Mouse (Mus musculus) left cerebral cortex, adult 6 months (tissue): ENCODE results near the gene Dnttip1. TPM values are rescaled to one million over a fixed set of nuclear protein-coding genes. Genes with fewer than 3 reads are reported as not detected.

ENCODE experiments used
- long read RNA-seq, 2 experiments: library from polyadenylated mRNA; unstranded; transcript quantifications; one replicate each; pipeline ENCODE4 v2.0.0; 2019 to 2020
- polyA plus RNA-seq: library from polyadenylated mRNA; unstranded; fragments of <200 nt; fragmentation: Nextera tagmentation; gene quantifications from 2 replicates; pipeline ENCODE4 v1.2.3, GENCODE M21; 2021

Gene Dnttip1
- 5.0 and 21.1 TPM in 2 replicates for polyA plus RNA-seq
- long read RNA-seq, experiment 1, partial matches to known transcripts = 3 of 8 reads
- long read RNA-seq, experiment 1, other reads (novel, unspliced or antisense) = 3 of 8 reads
- long read RNA-seq, experiment 2, partial matches to known transcripts = 3 of 7 reads
- long read RNA-seq, experiment 2, other reads (novel, unspliced or antisense) = 2 of 7 reads

DNA sequence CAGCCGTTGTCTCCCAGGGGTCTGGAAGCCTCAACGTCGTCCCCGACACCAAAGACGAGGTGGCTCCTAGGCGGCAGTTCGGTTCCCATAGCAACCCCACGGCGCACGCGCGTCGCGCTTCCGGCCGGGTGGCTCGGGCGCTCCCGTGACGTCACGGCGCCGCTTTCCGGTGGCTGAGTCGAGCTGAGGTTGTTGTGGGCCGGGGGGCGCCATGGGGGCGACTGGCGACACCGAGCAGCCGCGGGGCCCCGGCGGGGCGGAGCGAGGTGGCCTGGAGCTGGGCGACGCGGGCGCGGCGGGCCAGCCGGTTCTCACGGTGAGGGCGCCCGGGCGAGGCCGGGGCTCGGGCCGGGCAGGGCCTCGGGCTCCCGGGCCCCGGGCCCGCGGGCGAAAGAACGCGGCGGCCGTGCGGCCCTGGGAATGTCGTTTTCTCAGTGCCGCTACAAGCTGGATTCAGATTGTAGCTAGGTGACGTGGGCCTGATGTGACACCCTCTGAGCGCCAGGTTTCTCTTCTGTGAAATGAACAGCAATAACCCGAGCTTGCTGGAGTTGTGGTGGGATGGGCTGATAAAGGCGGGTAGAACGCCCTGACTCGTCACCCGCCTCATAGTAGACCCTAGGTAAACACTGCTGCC, at the start of gene Dnttip1, which contains the start of gene Wfdc3:
Dnttip1 (plus strand) TSS at position 141 of the 637 bp plus-strand sequence.
Wfdc3 (minus strand) TSS at position 89 of the 637 bp plus-strand sequence.

DNA sequence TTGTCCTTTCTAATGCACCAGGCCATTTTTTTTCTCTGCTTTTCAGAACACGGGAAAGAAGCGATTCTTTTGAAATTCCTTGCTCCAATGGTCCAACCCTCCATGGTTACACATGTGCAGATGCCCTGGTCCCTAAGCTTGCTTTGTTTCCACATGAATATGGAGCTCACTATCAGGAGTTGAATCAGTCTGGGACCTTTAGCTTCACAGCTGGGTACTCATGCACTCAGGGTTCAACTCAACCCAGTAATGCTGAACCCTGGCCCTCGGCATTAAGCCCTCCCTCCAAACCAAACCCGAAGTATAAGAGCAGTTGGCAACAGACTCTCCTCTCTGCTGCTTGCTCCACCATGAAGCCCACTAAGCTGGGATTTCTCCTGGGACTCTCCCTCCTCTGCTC, 47.6 kb upstream of the Dnttip1 start, which contains the start of gene Spint4:
Spint4 (plus strand) TSS at position 301 of the 400 bp plus-strand sequence.

DNA sequence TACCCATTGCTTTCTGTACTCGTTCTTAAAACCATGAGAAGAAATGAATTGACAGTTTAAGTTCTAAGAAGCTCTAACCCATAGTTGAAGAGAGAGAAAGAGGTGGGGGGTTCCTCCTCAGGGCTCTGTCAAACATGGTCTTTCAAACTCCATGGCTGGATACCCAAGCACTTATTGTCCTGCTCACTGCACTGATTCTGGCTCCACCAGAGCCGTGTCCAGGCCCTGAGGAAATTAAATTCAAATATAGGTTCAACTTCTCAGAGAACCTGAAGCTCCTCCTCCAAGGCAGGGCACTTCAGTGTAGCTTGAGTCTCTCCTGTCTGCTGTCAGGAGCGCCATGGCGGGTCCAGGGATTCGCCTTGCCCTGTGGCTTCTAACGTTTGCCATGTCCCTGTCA, 30.8 kb upstream of the Dnttip1 start, which contains the start of gene Spint5:
Spint5 (plus strand) TSS at position 301 of the 400 bp plus-strand sequence.

DNA sequence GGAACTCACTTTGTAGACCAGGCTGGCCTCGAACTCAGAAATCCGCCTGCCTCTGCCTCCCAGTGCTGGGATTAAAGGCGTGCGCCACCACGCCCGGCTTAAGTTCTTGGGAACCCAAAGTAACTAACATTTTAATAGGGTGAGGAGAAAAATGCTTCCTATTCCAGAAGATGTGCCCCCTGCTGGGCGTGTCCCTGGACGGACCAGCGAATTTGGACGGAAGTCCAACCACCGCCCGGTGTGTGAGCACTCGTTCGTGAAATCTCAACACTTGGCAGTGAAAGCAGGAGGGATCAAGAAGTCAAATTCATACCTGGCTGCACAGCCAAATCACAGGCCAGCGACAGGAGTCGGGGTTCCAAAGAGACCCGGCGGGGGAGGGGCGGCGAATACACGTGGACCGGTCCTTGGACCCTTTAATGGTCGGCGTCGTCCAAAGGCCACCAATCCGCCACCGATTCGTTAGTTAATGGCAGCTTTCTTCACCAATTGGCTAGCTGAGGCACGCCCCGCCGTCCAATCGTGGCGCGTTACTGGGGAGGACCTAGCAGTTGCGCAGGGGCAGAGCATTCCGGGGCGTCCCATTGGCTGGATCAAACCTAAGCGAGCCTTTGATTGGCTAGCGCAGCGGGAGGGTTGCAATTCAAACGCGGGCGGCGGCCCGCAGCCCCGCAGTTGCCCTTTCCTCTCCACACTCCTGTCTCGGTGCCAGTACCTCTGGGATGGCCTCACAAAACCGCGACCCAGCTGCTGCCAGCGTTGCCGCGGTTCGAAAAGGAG, 23.7 kb downstream of the Dnttip1 start, which contains the start of gene Ube2c:
Ube2c (plus strand) TSS at position 641 of the 780 bp plus-strand sequence.

DNA sequence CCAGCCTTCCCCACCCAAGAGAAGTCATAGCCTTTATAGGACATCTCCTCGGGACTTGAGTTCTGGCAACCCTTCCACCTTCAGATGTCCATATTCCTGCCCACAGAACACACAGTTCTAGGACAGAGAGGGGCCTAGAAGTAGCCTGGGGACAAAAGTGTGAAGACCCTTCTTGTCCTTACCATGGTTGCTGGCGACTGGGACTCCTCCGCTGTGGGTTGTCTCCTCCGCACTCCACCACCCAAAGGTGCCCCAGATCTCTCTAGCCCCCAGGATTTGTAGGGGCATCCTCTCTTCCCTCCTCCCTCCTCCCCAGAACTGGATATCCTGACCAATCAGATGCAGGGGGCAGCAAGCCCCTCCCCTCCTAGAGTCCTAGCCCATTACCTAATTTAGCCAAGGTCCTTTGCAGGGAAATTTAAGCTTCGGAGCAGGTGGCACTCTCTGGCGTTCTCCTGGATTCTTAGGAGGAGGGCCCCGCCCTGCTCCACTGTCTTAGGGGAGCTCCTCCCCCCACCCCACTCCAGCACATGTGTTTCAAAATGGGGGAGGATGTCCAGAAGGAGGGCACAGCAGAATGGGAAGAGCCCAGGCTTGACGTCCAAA, 33.8 kb downstream of the Dnttip1 start, which contains the start of gene Tnnc2:
Tnnc2 (minus strand) TSS at position 487 of the 606 bp plus-strand sequence.

DNA sequence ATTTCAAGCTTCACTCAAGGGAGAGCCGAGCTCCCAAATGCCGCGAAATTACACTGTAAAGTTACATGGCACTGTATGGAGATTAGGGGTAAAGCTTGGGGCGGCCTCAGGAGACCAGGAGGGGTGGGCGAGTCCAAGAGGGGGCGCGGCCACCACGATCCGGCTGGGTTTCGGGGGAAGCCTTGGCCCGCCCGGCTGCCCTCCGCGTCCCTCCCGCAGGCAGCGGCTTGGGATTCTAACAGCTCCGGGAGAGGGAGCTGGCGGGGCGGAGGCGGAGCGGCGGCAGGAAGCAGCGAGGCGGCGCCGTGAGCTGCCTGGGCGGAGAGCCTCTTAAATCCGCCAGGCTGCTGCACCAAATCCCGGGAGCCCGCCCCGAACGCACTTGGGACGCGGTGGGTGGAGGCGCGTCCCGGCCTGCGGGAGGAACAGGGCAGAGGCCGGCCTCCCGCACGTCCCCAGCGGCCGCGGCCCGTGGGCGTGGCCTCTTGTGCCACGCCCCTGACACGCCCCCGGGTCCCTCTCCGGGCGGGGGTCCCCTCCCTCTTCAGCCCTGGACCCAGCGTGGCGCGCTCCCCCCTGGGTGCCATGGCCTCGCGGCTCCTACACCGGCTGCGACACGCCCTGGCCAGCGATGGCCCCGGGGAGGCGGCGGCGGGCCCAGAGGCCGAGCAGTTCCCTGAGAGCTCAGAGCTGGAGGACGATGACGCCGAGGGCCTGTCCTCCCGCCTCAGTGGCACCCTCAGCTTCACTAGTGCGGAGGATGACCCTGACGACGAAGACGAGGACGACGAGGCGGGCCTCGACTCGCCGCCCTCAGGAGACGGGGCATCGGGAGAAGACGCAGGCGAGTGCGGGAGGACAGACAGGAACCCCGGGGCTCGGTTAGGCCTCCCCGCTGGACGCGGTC, 40.0 kb downstream of the Dnttip1 start, which contains the start of gene Snx21:
Snx21 (plus strand) TSS at position 343 of the 907 bp plus-strand sequence.

DNA sequence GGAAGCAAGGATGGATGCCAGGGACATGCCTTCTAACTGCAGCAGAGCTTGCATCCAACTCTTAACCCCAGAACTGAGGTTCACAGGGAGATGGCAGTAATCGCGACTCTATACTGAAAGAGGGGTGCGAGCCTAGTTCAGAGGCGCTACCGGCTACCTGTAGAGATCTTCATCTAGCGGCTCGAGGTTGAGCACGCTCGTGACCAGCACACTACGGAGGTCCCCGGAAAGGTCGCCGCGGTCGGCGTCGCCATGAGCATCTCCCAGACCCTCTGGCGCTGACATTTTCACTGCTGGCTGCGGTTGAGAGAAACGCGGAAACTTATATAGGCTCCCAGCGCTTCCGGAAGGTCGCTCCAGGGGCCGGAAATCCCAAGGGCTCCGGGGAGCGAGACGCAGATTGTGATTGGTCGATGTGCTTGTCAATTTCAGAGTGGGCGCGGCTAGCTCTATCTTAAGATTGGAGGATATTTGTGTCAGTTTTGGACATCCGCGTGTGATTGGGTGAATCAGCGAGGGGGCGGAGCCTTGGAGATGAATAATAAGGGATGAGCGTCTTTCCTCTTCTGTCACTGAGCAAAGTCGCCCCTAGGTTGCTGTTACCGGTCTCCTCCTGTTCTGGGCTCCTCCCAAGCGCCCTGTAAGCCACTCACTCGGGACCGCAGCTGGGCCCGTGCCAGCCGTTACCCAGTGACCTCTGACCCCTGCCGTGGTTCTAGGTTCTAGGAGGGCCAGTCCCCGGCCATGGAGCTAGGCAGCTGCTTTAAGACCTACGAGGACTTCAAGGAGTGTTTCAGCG, 58.9 kb downstream of the Dnttip1 start, which contains the start of the genes Acot8 and Zswim3:
Acot8 (minus strand) TSS at position 350 of the 799 bp plus-strand sequence.
Zswim3 (plus strand) TSS at position 566 of the 799 bp plus-strand sequence.

Other genes with a start within 250 kb of the Dnttip1 start
- gene Pigt, start 248.5 kb upstream of the Dnttip1 start, polyA plus RNA-seq = 43.3 and 44.2 TPM in 2 replicates
- 0.25 and 0.31 TPM in 2 replicates for gene Wfdc2, start 183.6 kb upstream of the Dnttip1 start, polyA plus RNA-seq
- gene Spint3, start 172.5 kb upstream of the Dnttip1 start, polyA plus RNA-seq = not detected in 2 replicates
- not detected in 2 replicates for gene Wfdc6a, start 160.5 kb upstream of the Dnttip1 start, polyA plus RNA-seq
- not detected in 2 replicates for gene Eppin, start 152.4 kb upstream of the Dnttip1 start, polyA plus RNA-seq
- gene Wfdc6b, start 132.5 kb upstream of the Dnttip1 start, polyA plus RNA-seq = not detected in 2 replicates
- not detected in 2 replicates for gene Wfdc8, start 132.4 kb upstream of the Dnttip1 start, polyA plus RNA-seq
- gene Wfdc16, start 107.2 kb upstream of the Dnttip1 start, polyA plus RNA-seq = not detected in 2 replicates
- not detected in 2 replicates for gene Wfdc10, start 89.9 kb upstream of the Dnttip1 start, polyA plus RNA-seq
- gene Wfdc9, start 89.4 kb upstream of the Dnttip1 start, polyA plus RNA-seq = not detected in 2 replicates
- gene Wfdc11, start 71.9 kb upstream of the Dnttip1 start, polyA plus RNA-seq = not detected in 2 replicates
- gene Wfdc13, start 60.9 kb upstream of the Dnttip1 start, polyA plus RNA-seq = not detected in 2 replicates
- not detected in 2 replicates for gene Spint4, start 47.5 kb upstream of the Dnttip1 start, polyA plus RNA-seq
- gene Spint5, start 30.7 kb upstream of the Dnttip1 start, polyA plus RNA-seq = not detected in 2 replicates
- gene Wfdc3, start 52 bp upstream of the Dnttip1 start, polyA plus RNA-seq = 3.0 and 3.1 TPM in 2 replicates
- gene Ube2c, start 23.9 kb downstream of the Dnttip1 start, polyA plus RNA-seq = 1.3 and 1.4 TPM in 2 replicates
- gene Tnnc2, start 34.0 kb downstream of the Dnttip1 start, polyA plus RNA-seq = 0.64 and 0.74 TPM in 2 replicates
- gene Snx21, start 39.8 kb downstream of the Dnttip1 start, polyA plus RNA-seq = 50.8 and 62.0 TPM in 2 replicates
- gene Acot8, start 58.9 kb downstream of the Dnttip1 start, polyA plus RNA-seq = 21.4 TPM in 2 replicates
- gene Zswim3, start 59.1 kb downstream of the Dnttip1 start, polyA plus RNA-seq = 7.8 and 8.8 TPM in 2 replicates
- 23.2 and 23.4 TPM in 2 replicates for gene Zswim1, start 76.7 kb downstream of the Dnttip1 start, polyA plus RNA-seq
- not detected in 2 replicates for gene Spata25, start 82.6 kb downstream of the Dnttip1 start, polyA plus RNA-seq
- gene Ctsa, start 86.9 kb downstream of the Dnttip1 start, polyA plus RNA-seq = 105 and 121 TPM in 2 replicates
- 3.4 and 4.6 TPM in 2 replicates for gene Neurl2, start 87.5 kb downstream of the Dnttip1 start, polyA plus RNA-seq
- 75.3 and 129 TPM in 2 replicates for gene Pltp, start 111.7 kb downstream of the Dnttip1 start, polyA plus RNA-seq
- gene Pcif1, start 133.3 kb downstream of the Dnttip1 start, polyA plus RNA-seq = 80.5 and 84.8 TPM in 2 replicates
- gene Zfp335, start 165.8 kb downstream of the Dnttip1 start, polyA plus RNA-seq = 6.6 and 9.3 TPM in 2 replicates
- gene Mmp9, start 194.8 kb downstream of the Dnttip1 start, polyA plus RNA-seq = 0.91 and 0.93 TPM in 2 replicates
- 96.8 and 132 TPM in 2 replicates for gene Slc12a5, start 214.8 kb downstream of the Dnttip1 start, polyA plus RNA-seq